Comparison of ENCODE assay signal across 19 mouse cellular contexts in genomic region chr3:51649986-51650385, GRCm38 (mm10). TPM values are rescaled to one million over a fixed set of nuclear protein-coding genes. Genes with fewer than 3 reads are reported as not detected.
DNase-seq lines count a peak whose midpoint lies in the region; ATAC-seq and TF ChIP-seq lines count a peak whose summit lies in the region.
"Had no signal": no experiment of that assay in that cellular context is flagged by ENCODE, and none has a peak within 500 bp of the region (broad histone marks: within the 10 kb centered on the region; RNA-seq: fewer than 3 reads in every experiment).

No protein-coding gene starts in this region.

- TF ChIP-seq CTCF in kidney, postnatal 0 days (IDR thresholded peaks at IDR 0.05; ENCODE audit: low read depth) = no peak

- H3K27ac ChIP-seq in kidney, postnatal 0 days = no peak overlapping the region
- H3K27ac ChIP-seq: embryonic facial prominence, embryonic 15.5 days; forebrain, embryonic 15.5 days; hindbrain, embryonic 10.5 days; hindbrain, embryonic 14.5 days had no signal

- no peaks in the 10 kb centered on the region; the same call in 1 of the 2 replicates for H3K27me3 ChIP-seq in kidney, postnatal 0 days (ENCODE audit: insufficient read depth, low read length)
- H3K27me3 ChIP-seq: embryonic facial prominence, embryonic 15.5 days; forebrain, embryonic 15.5 days; heart, embryonic 12.5 days had no signal

- no peak overlapping the region for H3K4me2 ChIP-seq in kidney, postnatal 0 days (ENCODE audit: low read length)
- H3K4me2 ChIP-seq: embryonic facial prominence, embryonic 15.5 days; forebrain, embryonic 15.5 days; heart, embryonic 12.5 days; hindbrain, embryonic 14.5 days had no signal

- no peaks in the 10 kb centered on the region for H3K9me3 ChIP-seq in kidney, postnatal 0 days (replicated peaks; ENCODE audit: low read length)
- H3K9me3 ChIP-seq: embryonic facial prominence, embryonic 15.5 days; forebrain, embryonic 15.5 days; hindbrain, embryonic 10.5 days had no signal

- no peaks in the 10 kb centered on the region for H3K36me3 ChIP-seq in kidney, postnatal 0 days (ENCODE audit: insufficient read depth, low read length)
- H3K36me3 ChIP-seq: embryonic facial prominence, embryonic 15.5 days; forebrain, embryonic 15.5 days; heart, embryonic 12.5 days; hindbrain, embryonic 10.5 days had no signal

- H3K4me1 ChIP-seq in kidney, postnatal 0 days (replicated peaks; ENCODE audit: insufficient read depth, low read length) = peaks cover 8% of the 10 kb centered on the region

- ATAC-seq in kidney, postnatal 0 days (replicated peaks; ENCODE audit: low FRiP score, low read depth) = no peak
- ATAC-seq: forebrain, embryonic 15.5 days had no signal

- 31% methylated on average over 8 of the region's 8 CpGs for WGBS in kidney, postnatal 0 days

- no peak overlapping the region for H3K4me3 ChIP-seq in kidney, postnatal 0 days (replicated peaks; ENCODE audit: low read depth, low read length)
- H3K4me3 ChIP-seq: embryonic facial prominence, embryonic 15.5 days; erythroblast, embryonic 14.5 days; forebrain, embryonic 15.5 days; heart, embryonic 12.5 days; hindbrain, embryonic 10.5 days had no signal

- no peak overlapping the region for H3K9ac ChIP-seq in kidney, postnatal 0 days (ENCODE audit: low read depth, low read length)
- H3K9ac ChIP-seq: embryonic facial prominence, embryonic 15.5 days; forebrain, embryonic 15.5 days; heart, embryonic 12.5 days had no signal

- DNase-seq in kidney, adult 11 months = peak; percentile 35
- no peak for DNase-seq in kidney, postnatal 10 days
- peak; percentile 33 to 55 for DNase-seq in kidney, adult 8-10 months
- peak; percentile 50 for DNase-seq in kidney, postnatal 0 days (ENCODE audit: low spot score)
- peak; percentile 23 to 43 for DNase-seq in kidney, postnatal 4 days
- DNase-seq in cerebellum, adult 9-11 months = no peak
- DNase-seq in urinary bladder, postnatal 14 days (ENCODE audit: low spot score) = no peak
- DNase-seq in heart, adult 8-10 months (ENCODE audit: low spot score) = no peak
- DNase-seq: adrenal gland, postnatal 14 days; cerebellum, adult 11-12 months; cerebellum, adult 9-10 months; cerebellum, postnatal 36 days; gastrocnemius, postnatal 36 days had no signal

RNA-seq across cellular contexts. Expression of gene Mgst2, which starts 10.2 kb away (rescaled TPM):
- 1.6 and 1.8 TPM in 2 replicates for polyA plus RNA-seq in kidney, postnatal 0 days (2015; fragmentation: Nextera tagmentation; extraction: Ambion mirVana)
- 1 to 10 TPM in 1 of 4 experiments, under 1 TPM in 2, not detected in 1; 0.38 to 1.5 (median 0.90) TPM for total RNA-seq in heart, adult 8-10 months (2022)
- polyA plus RNA-seq: erythroblast, embryonic 14.5 days; hindbrain, embryonic 10.5 days had no signal

Comparison
In these comparisons a context has a peak if more than half of its experiments do, and no peak if none do; other contexts are left out.
1. DNase-seq: peak in kidney, adult 11 months (single experiment), kidney, adult 8-10 months (2 of 2), kidney, postnatal 0 days (single experiment) and kidney, postnatal 4 days (2 of 2); none in kidney, postnatal 10 days (single experiment), cerebellum, adult 9-11 months (single experiment), urinary bladder, postnatal 14 days (single experiment) and heart, adult 8-10 months (single experiment).